Mouse (Mus musculus) R1 (cell line): ENCODE data around the gene Gm21953.
"Not testable (repeated sequence)": the region's sequence is repeated elsewhere in the genome, so short reads cannot be mapped to it uniquely, and the experiment has no call there.

Experiments used
- DNase-seq: peaks from one replicate; pipeline ENCODE4 v3.0.0-alpha.2; 2018; ENCODE audit warnings: low read depth, low spot score

Gene Gm21953

GRCm38 (mm10) chr4:42293967-42294366 is at the start of gene Gm21953:
Gm21953 (plus strand) TSS chr4:42294267.
- DNase-seq: not testable (repeated sequence)

GRCm38 (mm10) chr4:42255467-42255866 is 38.6 kb upstream of the Gm21953 start, which contains the start of gene Ccl21b:
Ccl21b (plus strand) TSS chr4:42255767.
- DNase-seq: not testable (repeated sequence)

GRCm38 (mm10) chr4:42318034-42318433 is 24.0 kb downstream of the Gm21953 start, which contains the start of gene Fam205a3:
Fam205a3 (plus strand) TSS chr4:42318334.
- not testable (repeated sequence) for DNase-seq
